Mouse (Mus musculus) E14TG2a.4 (cell line): Measurements from ENCODE around the gene Gm28038.

ENCODE experiments used
- H3K27me3 ChIP-seq: 2 replicates; pipeline ENCODE4 v1.6.1; 2014; ENCODE audit warnings: low read length, control low read depth; ENCODE audit not compliant: insufficient read depth
- H3K36me3 ChIP-seq: 2 replicates; pipeline ENCODE4 v1.6.1; 2014; ENCODE audit warnings: low read length, control low read depth; ENCODE audit not compliant: insufficient read depth
- H3K4me1 ChIP-seq: replicated peaks from 2 replicates; pipeline ENCODE4 v1.6.1; 2014; ENCODE audit warnings: low read depth, low read length, control low read depth
- H3K4me3 ChIP-seq: replicated peaks from 2 replicates; pipeline ENCODE4 v1.5.1; 2014; ENCODE audit warnings: mild to moderate bottlenecking, low read length
- H3K9me3 ChIP-seq: 2 replicates; pipeline ENCODE4 v1.6.1; 2014; ENCODE audit warnings: low read length, control low read depth
- CTCF ChIP-seq: conservative IDR thresholded peaks from 2 replicates; pipeline ENCODE4 v1.5.1; 2014; ENCODE audit warnings: low read length
- NANOG ChIP-seq: IDR thresholded peaks from 2 replicates; pipeline ENCODE4 v1.6.1; 2014; ENCODE audit warnings: borderline replicate concordance, low read length, mixed read lengths
- POU5F1 ChIP-seq: IDR thresholded peaks from 2 replicates; pipeline ENCODE4 v1.6.1; 2014; ENCODE audit warnings: low read length, borderline replicate concordance

Gene Gm28038

DNA sequence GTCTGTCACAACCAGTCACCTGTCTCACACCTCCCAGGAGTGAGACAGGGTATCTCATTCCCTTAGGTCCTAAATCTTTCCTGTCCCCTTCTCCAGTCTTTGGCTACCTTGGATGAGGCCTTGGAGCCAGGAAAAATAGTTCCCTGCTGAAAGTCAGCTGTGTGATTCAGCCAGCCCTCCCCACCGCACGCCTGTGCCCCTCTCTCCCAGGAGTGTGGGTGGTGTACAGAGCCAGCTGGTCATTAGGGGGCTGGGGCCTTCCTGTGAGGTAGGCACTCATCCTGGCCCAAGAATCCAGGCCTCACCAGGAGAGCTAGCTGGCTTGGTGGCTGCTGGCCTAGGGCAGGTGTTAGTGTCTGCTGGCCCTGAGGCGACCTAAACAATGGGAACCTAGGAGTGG lies 28.3 kb upstream of the Gm28038 start:
- no peak for TF ChIP-seq CTCF
- no peak for TF ChIP-seq POU5F1
- TF ChIP-seq NANOG, result no peak
- peaks cover 55% of the 10 kb centered on the region for H3K36me3 ChIP-seq

DNA sequence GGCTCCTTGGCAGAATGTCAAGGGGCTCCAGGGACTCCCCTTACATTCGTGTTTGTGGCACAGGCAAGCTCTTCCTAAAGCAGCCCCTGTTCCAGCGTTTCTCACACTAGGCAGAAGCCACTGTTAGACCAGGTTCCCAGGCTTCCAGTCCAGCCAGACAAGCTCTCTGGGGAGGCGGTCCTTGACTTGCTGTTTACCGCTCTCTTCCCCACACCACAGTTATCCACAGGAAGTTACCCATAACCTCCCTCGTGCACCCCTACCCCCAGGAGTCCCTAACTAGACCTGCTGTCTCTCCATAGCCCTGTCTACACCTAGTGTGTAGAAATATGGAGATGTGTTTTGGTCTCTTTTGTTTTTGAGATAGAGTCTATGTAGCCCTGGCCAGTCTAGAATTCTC lies 27.0 kb upstream of the Gm28038 start:
- H3K9me3 ChIP-seq, result no peaks in the 10 kb centered on the region
- H3K27me3 ChIP-seq, result no peaks in the 10 kb centered on the region
- H3K4me3 ChIP-seq, result no peak overlapping the region
- no peak for TF ChIP-seq NANOG
- no peak for TF ChIP-seq POU5F1
- TF ChIP-seq CTCF, result no peak
- peaks cover 57% of the 10 kb centered on the region for H3K36me3 ChIP-seq
- H3K4me1 ChIP-seq, result peaks cover 88% of the 10 kb centered on the region

More for the DNA sequence above, 28.3 kb upstream of the Gm28038 start:
- Histone ChIP-seq H3K4me1 (peaks cover 81% of the 10 kb centered on the region), H3K9me3 (no peaks in the 10 kb centered on the region), H3K27me3 (no peaks in the 10 kb centered on the region), H3K4me3 (peak overlapping the region; percentile 45)

DNA sequence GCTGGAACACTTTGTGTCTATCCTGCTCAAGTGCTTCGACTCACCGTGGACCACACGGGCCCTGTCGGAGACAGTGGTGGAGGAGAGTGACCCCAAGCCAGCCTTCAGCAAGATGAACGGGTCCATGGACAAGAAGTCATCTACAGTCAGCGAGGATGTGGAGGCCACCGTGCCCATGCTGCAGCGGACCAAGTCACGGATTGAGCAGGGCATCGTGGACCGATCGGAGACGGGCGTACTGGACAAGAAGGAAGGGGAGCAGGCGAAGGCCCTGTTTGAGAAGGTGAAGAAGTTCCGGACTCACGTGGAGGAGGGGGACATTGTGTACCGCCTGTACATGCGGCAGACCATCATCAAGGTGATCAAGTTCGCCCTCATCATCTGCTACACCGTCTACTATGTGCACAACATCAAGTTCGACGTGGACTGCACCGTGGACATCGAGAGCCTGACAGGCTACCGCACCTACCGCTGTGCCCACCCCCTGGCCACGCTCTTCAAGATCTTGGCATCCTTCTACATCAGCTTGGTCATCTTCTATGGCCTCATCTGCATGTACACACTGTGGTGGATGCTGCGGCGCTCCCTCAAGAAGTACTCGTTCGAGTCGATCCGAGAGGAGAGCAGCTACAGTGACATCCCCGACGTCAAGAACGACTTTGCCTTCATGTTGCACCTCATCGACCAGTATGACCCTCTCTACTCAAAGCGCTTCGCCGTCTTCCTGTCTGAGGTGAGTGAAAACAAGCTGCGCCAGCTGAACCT lies 25.0 kb upstream of the Gm28038 start:
- H3K27me3 ChIP-seq, result no peaks in the 10 kb centered on the region
- peaks cover 86% of the 10 kb centered on the region for H3K4me1 ChIP-seq
- H3K9me3 ChIP-seq, result no peaks in the 10 kb centered on the region
- peak overlapping the region; percentile 62 for H3K4me3 ChIP-seq
- H3K36me3 ChIP-seq, result peaks cover 67% of the 10 kb centered on the region
- no peak for TF ChIP-seq POU5F1
- TF ChIP-seq NANOG, result no peak
- TF ChIP-seq CTCF, result no peak

DNA sequence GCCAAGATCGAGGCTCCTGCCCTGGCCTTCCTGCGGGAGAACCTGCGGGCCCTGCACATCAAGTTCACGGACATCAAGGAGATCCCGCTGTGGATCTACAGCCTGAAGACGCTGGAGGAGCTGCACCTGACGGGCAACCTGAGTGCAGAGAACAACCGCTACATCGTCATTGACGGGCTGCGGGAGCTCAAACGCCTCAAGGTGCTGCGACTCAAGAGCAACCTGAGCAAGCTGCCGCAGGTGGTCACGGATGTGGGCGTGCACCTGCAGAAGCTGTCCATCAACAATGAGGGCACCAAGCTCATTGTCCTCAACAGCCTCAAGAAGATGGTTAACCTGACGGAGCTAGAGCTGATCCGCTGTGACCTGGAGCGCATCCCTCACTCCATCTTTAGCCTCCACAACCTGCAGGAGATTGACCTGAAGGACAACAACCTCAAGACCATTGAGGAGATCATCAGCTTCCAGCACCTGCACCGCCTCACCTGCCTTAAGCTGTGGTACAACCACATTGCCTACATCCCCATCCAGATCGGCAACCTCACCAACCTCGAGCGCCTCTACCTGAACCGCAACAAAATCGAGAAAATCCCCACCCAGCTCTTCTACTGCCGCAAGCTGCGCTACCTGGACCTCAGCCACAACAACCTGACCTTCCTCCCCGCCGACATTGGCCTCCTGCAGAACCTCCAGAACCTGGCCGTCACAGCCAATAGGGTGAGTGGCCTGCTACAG lies 24.1 kb upstream of the Gm28038 start:
- no peak for TF ChIP-seq NANOG
- Histone ChIP-seq H3K4me3 (peak overlapping the region; percentile 62), H3K36me3 (peaks cover 74% of the 10 kb centered on the region), H3K9me3 (no peaks in the 10 kb centered on the region), H3K27me3 (no peaks in the 10 kb centered on the region), H3K4me1 (peaks cover 86% of the 10 kb centered on the region)

DNA sequence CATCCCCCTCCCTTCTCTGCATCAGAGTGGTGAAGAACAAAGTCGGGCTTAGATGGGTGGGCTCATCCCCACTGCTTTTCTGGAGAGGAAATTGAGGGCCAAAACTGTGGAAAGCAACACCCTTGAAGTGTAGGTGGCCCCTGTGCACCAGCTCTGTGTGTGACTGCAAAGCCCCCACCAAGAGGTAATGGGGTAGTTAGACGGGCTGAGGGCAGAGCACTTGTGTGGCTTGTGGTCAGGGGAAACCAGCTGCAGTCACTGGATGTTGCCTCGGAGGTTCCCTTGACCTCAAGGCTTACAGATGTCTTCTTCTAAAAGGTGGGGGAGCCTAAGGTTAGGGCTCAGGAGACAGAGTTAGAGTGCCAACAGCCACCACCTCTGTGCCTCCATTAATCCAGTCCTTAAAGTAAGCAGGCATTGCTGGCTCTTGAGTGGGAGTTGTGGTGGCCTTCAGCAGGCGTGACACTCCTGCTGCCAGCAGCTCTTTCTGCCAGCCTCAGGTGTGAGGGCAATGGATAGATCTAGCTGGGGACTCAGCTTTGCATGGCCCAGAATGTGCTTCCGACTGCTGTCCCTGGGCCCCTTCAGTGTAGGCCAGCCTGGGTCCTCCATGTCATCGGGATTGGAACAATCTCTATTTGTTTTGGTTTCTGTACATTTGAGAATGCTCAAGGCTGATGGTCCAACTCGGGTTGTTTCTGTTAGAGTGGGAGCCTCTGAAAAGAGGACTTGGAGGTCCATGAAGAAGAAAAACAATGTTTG lies 23.0 kb upstream of the Gm28038 start:
- Histone ChIP-seq H3K9me3 (no peaks in the 10 kb centered on the region), H3K27me3 (no peaks in the 10 kb centered on the region), H3K36me3 (peaks cover 83% of the 10 kb centered on the region), H3K4me1 (peaks cover 85% of the 10 kb centered on the region), H3K4me3 (no peak overlapping the region)
- no peak for TF ChIP-seq POU5F1
- no peak for TF ChIP-seq NANOG
- no peak for TF ChIP-seq CTCF

DNA sequence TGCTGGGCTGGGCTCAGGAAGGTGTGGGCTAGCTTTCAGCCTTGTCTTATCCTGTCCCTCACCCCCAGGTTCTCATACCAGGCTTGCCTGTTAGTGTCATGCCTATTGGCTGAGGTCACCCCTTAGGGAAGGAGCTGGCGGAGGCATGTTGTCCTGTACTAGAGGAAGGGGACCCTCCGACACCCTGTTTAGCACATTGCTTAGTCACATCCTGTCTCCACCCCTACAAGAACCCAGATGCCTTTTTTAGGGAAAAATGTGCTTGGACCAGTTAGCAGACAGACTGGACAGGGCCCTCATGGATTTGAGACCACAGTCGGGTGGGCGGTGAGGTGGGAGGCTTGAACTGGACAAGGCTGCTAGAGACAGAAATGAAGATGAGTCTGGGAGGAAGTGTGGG lies 22.2 kb upstream of the Gm28038 start:
- no peak for TF ChIP-seq NANOG
- TF ChIP-seq CTCF, result no peak
- no peak for TF ChIP-seq POU5F1
- H3K27me3 ChIP-seq, result no peaks in the 10 kb centered on the region
- peaks cover 85% of the 10 kb centered on the region for H3K4me1 ChIP-seq
- H3K4me3 ChIP-seq, result no peak overlapping the region
- peaks cover 86% of the 10 kb centered on the region for H3K36me3 ChIP-seq
- H3K9me3 ChIP-seq, result no peaks in the 10 kb centered on the region

DNA sequence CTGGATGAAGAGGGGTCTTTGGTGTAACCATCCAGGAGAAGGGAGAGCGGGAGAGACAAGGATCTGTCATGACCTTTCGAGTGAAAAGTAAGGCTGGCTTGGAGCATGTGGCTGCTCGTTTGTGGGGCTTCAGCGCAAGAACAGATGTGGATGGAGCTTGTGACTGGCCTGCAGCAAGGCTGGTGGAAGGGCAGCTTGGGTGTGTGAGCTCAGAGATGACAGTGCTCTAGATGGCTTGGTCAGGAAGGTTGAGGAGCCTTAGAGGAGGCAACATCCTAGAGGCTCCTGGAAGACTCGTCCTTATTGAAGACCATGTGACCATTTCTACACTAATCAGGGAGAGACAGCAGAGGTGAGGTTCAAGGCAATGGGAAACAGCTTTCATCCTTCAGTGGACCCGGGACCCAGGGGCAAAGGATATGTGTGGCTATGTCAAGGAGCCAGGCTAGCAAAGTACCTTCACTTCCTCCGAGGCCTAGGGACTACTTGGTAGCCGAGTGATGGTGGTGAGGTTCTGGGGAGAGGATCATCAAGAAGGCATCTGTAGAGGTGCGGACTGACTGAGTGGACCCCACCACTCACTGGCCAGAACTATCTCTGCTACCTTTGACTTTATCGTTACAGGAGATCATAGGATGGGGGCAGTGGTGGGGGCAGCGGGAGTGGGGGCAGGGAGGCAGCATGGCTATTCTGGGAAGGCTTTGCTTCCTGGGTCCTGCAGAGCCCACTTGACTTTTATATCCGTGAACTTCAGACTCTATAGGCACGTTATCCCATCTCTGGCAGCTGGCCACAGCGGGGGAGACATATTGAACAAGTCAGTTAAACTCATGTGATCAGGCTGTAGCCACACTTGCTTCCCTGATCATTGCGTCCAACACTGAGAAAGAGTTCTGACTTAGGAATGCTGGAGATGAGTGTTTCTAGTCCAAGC lies 21.4 kb upstream of the Gm28038 start:
- H3K36me3 ChIP-seq, result peaks cover 93% of the 10 kb centered on the region
- H3K27me3 ChIP-seq, result no peaks in the 10 kb centered on the region
- no peaks in the 10 kb centered on the region for H3K9me3 ChIP-seq
- TF ChIP-seq CTCF (no peak), POU5F1 (no peak), NANOG (no peak)
- no peak overlapping the region for H3K4me3 ChIP-seq
- peaks cover 86% of the 10 kb centered on the region for H3K4me1 ChIP-seq
